Mouse (Mus musculus) embryonic facial prominence, embryonic 15.5 days (tissue): ENCODE data around the gene Nme1. TPM values are rescaled to one million over a fixed set of nuclear protein-coding genes. Genes with fewer than 3 reads are reported as not detected.

Experiments used
- ATAC-seq: fragments of 200-750 bp; cut with Nextera tagmentation; 2 replicates; pipeline ENCODE4 v1.8.0; 2017; ENCODE audit warnings: low read depth, moderate TSS enrichment; ENCODE audit not compliant: insufficient number of reproducible peaks, low FRiP score, low TSS enrichment
- H3K27ac ChIP-seq: fragments of 300-500 bp; sonication (generic); replicated peaks from 2 replicates; pipeline ENCODE4 v1.5.1; 2015; ENCODE audit warnings: mild to moderate bottlenecking, inconsistent platforms
- H3K27me3 ChIP-seq: fragments of 300-500 bp; sonication (generic); 2 replicates; pipeline ENCODE4 v1.6.1; 2015; ENCODE audit warnings: inconsistent platforms
- H3K36me3 ChIP-seq: fragments of 300-500 bp; sonication (generic); 2 replicates; pipeline ENCODE4 v1.6.1; 2015; ENCODE audit warnings: mild to moderate bottlenecking, inconsistent platforms
- H3K4me1 ChIP-seq: fragments of 300-500 bp; sonication (generic); 2 replicates; pipeline ENCODE4 v1.6.1; 2015; ENCODE audit warnings: inconsistent platforms
- H3K4me2 ChIP-seq: fragments of 300-500 bp; sonication (generic); replicated peaks from 2 replicates; pipeline ENCODE4 v1.6.1; 2015; ENCODE audit warnings: mild to moderate bottlenecking, inconsistent platforms
- H3K4me3 ChIP-seq: fragments of 300-500 bp; sonication (generic); replicated peaks from 2 replicates; pipeline ENCODE4 v1.5.1; 2015; ENCODE audit warnings: mild to moderate bottlenecking, inconsistent platforms
- H3K9ac ChIP-seq: fragments of 300-500 bp; sonication (generic); 2 replicates; pipeline ENCODE4 v1.6.1; 2015; ENCODE audit warnings: inconsistent platforms
- H3K9me3 ChIP-seq: fragments of 300-500 bp; sonication (generic); replicated peaks from 2 replicates; pipeline ENCODE4 v1.6.1; 2016; ENCODE audit warnings: inconsistent platforms
- WGBS: fragments of 180-500 bp; shearing (Covaris S2); methylation state at CpG from one replicate; pipeline ENCODE4 v1.1.7; 2015; 5-methylcytosine and 5-hydroxymethylcytosine counted together
- polyA plus RNA-seq: library from polyadenylated mRNA; unstranded; fragments of >200 nt; fragmentation: Nextera tagmentation; extraction: Ambion mirVana; gene quantifications from 2 replicates; pipeline ENCODE4 v1.2.1, GENCODE M21; 2015

Gene Nme1
- polyA plus RNA-seq, 1 experiment from 2014 or later, result 107 TPM

GRCm38 (mm10) chr11:93963013-93963412, 5.3 kb downstream of the Nme1 start:
- H3K9ac ChIP-seq, result no peak overlapping the region
- no peak overlapping the region for H3K27ac ChIP-seq
- no peak for ATAC-seq
- H3K4me3 ChIP-seq, result no peak overlapping the region
- 88% methylated on average over 4 of the region's 4 CpGs for WGBS
- H3K4me1 ChIP-seq, result peaks cover 6% of the 10 kb centered on the region
- no peaks in the 10 kb centered on the region for H3K27me3 ChIP-seq
- H3K4me2 ChIP-seq, result no peak overlapping the region
- peaks cover 65% of the 10 kb centered on the region for H3K36me3 ChIP-seq
- H3K9me3 ChIP-seq, result no peaks in the 10 kb centered on the region

GRCm38 (mm10) chr11:93961482-93961881, 6.8 kb downstream of the Nme1 start:
- Histone ChIP-seq H3K9me3 (no peaks in the 10 kb centered on the region), H3K9ac (no peak overlapping the region), H3K4me3 (no peak overlapping the region), H3K36me3 (peaks cover 65% of the 10 kb centered on the region), H3K4me1 (peaks cover 4% of the 10 kb centered on the region), H3K27ac (no peak overlapping the region), H3K27me3 (no peaks in the 10 kb centered on the region), H3K4me2 (no peak overlapping the region)
- WGBS, result 89% methylated on average over 6 of the region's 6 CpGs
- no peak for ATAC-seq

- peaks cover 27% of the 10 kb centered on the region for H3K4me1 ChIP-seq
- no peaks in the 10 kb centered on the region for H3K9me3 ChIP-seq
- no peak overlapping the region for H3K4me3 ChIP-seq
- no peak for ATAC-seq
- H3K9ac ChIP-seq, result no peak overlapping the region
- WGBS, result 87% methylated on average over 4 of the region's 4 CpGs
- no peaks in the 10 kb centered on the region for H3K27me3 ChIP-seq
- H3K27ac ChIP-seq, result no peak overlapping the region
- peaks cover 50% of the 10 kb centered on the region for H3K36me3 ChIP-seq
- H3K4me2 ChIP-seq, result no peak overlapping the region
Observed at GRCm38 (mm10) chr11:93957746-93958145, 10.6 kb downstream of the Nme1 start.

GRCm38 (mm10) chr11:93957031-93957555, 11.2 kb downstream of the Nme1 start:
- H3K36me3 ChIP-seq, result peaks cover 51% of the 10 kb centered on the region
- 89% methylated on average over 2 of the region's 2 CpGs for WGBS

GRCm38 (mm10) chr11:93956159-93956558, 12.2 kb downstream of the Nme1 start, which contains the start of gene Nme2:
TSS of gene Nme2 (minus strand) at chr11:93956259.
- Histone ChIP-seq H3K27me3 (no peaks in the 10 kb centered on the region), H3K36me3 (peaks cover 52% of the 10 kb centered on the region), H3K4me1 (peaks cover 34% of the 10 kb centered on the region), H3K9me3 (no peaks in the 10 kb centered on the region), H3K27ac (peak within 1 kb of the TSS; percentile 93), H3K4me3 (peak within 1 kb of the TSS; percentile 80), H3K4me2 (peak within 1 kb of the TSS; percentile 74), H3K9ac (peak within 1 kb of the TSS; percentile 52)
- peak; percentile 13; the same call in 1 of the 2 replicates for ATAC-seq
- under 1% methylated on average over 6 of the region's 6 CpGs for WGBS

More at GRCm38 (mm10) chr11:93957031-93957555, 11.2 kb downstream of the Nme1 start:
- Histone ChIP-seq H3K9ac (no peak overlapping the region), H3K4me3 (no peak overlapping the region), H3K27me3 (no peaks in the 10 kb centered on the region), H3K9me3 (no peaks in the 10 kb centered on the region), H3K27ac (peak overlapping the region; percentile 93), H3K4me1 (peaks cover 34% of the 10 kb centered on the region), H3K4me2 (no peak overlapping the region)
- ATAC-seq, result no peak

- H3K27me3 ChIP-seq, result no peaks in the 10 kb centered on the region
- peak; percentile 97 for ATAC-seq
- peaks cover 34% of the 10 kb centered on the region for H3K4me1 ChIP-seq
- peaks cover 52% of the 10 kb centered on the region for H3K36me3 ChIP-seq
- under 1% methylated on average over 67 of the region's 67 CpGs for WGBS
- H3K4me3 ChIP-seq, result peak overlapping the region; percentile 80
- H3K4me2 ChIP-seq, result peak overlapping the region; percentile 74
- H3K9ac ChIP-seq, result peak overlapping the region; percentile 52
- peak overlapping the region; percentile 93 for H3K27ac ChIP-seq
- H3K9me3 ChIP-seq, result no peaks in the 10 kb centered on the region
Observed at GRCm38 (mm10) chr11:93955256-93956150, 12.8 kb downstream of the Nme1 start.

GRCm38 (mm10) chr11:93954738-93955255, 13.5 kb downstream of the Nme1 start:
- WGBS, result 35% methylated on average over 13 of the region's 13 CpGs
- H3K9ac ChIP-seq, result peak overlapping the region; percentile 52
- H3K4me2 ChIP-seq, result peak overlapping the region; percentile 74
- H3K9me3 ChIP-seq, result no peaks in the 10 kb centered on the region
- peaks cover 34% of the 10 kb centered on the region for H3K4me1 ChIP-seq
- peaks cover 51% of the 10 kb centered on the region for H3K36me3 ChIP-seq
- peak overlapping the region; percentile 93; the same call in 1 of the 2 replicates for H3K27ac ChIP-seq
- no peaks in the 10 kb centered on the region for H3K27me3 ChIP-seq
- H3K4me3 ChIP-seq, result peak overlapping the region; percentile 80
- ATAC-seq, result no peak; the same call in 1 of the 2 replicates

- peaks cover 34% of the 10 kb centered on the region for H3K4me1 ChIP-seq
- H3K4me2 ChIP-seq, result no peak overlapping the region
- H3K27me3 ChIP-seq, result no peaks in the 10 kb centered on the region
- ATAC-seq, result no peak
- 44% methylated on average over 5 of the region's 5 CpGs for WGBS
- H3K4me3 ChIP-seq, result no peak overlapping the region
- peaks cover 51% of the 10 kb centered on the region for H3K36me3 ChIP-seq
- H3K9ac ChIP-seq, result no peak overlapping the region
- H3K27ac ChIP-seq, result no peak overlapping the region
- no peaks in the 10 kb centered on the region for H3K9me3 ChIP-seq
Observed at GRCm38 (mm10) chr11:93952376-93952775, 15.9 kb downstream of the Nme1 start.

GRCm38 (mm10) chr11:93950045-93950444, 18.3 kb downstream of the Nme1 start:
- no peak overlapping the region for H3K9ac ChIP-seq
- no peak overlapping the region for H3K4me3 ChIP-seq
- no peak for ATAC-seq
- 82% methylated on average over 1 of the region's 1 CpGs for WGBS
- H3K4me1 ChIP-seq, result peaks cover 23% of the 10 kb centered on the region
- peaks cover 55% of the 10 kb centered on the region for H3K36me3 ChIP-seq
- H3K27me3 ChIP-seq, result no peaks in the 10 kb centered on the region
- no peak overlapping the region for H3K4me2 ChIP-seq
- no peak overlapping the region for H3K27ac ChIP-seq
- H3K9me3 ChIP-seq, result no peaks in the 10 kb centered on the region

GRCm38 (mm10) chr11:93948887-93949567, 19.3 kb downstream of the Nme1 start:
- ATAC-seq, result no peak
- H3K4me3 ChIP-seq, result no peak overlapping the region
- no peak overlapping the region for H3K9ac ChIP-seq
- no peak overlapping the region for H3K27ac ChIP-seq
- H3K4me1 ChIP-seq, result peaks cover 17% of the 10 kb centered on the region
- 85% methylated on average over 9 of the region's 9 CpGs for WGBS
- H3K36me3 ChIP-seq, result peaks cover 53% of the 10 kb centered on the region
- no peaks in the 10 kb centered on the region for H3K9me3 ChIP-seq
- H3K27me3 ChIP-seq, result no peaks in the 10 kb centered on the region
- no peak overlapping the region for H3K4me2 ChIP-seq

- Histone ChIP-seq H3K4me3 (no peak overlapping the region), H3K4me1 (no peaks in the 10 kb centered on the region), H3K9ac (no peak overlapping the region), H3K36me3 (peaks cover 27% of the 10 kb centered on the region), H3K4me2 (no peak overlapping the region), H3K9me3 (no peaks in the 10 kb centered on the region), H3K27ac (no peak overlapping the region), H3K27me3 (no peaks in the 10 kb centered on the region)
- no peak for ATAC-seq
- 48% methylated on average over 3 of the region's 3 CpGs for WGBS
Observed at GRCm38 (mm10) chr11:93944986-93945385, 23.3 kb downstream of the Nme1 start.
